Mouse (Mus musculus): Measurements from ENCODE around the gene Tpbgl.

- no peak for TF ChIP-seq MAX (IDR thresholded peaks at IDR 0.05; ENCODE audit: low read depth)
- TF ChIP-seq MYOG (IDR thresholded peaks at IDR 0.05; ENCODE audit: control insufficient read depth in 1 of 3, insufficient read depth in 1 of 3, insufficient read length in 2 of 3, low read depth in 2 of 3): no peak
- TF ChIP-seq POLR2A (IDR thresholded peaks at IDR 0.05; ENCODE audit: insufficient read length, low read depth): no peak
- no peak for TF ChIP-seq MYOD1 (IDR thresholded peaks at IDR 0.05; ENCODE audit: control insufficient read depth in 1 of 3, insufficient read length in 2 of 3, low read depth in 2 of 3)
- no peak for TF ChIP-seq CEBPB (IDR thresholded peaks at IDR 0.05; ENCODE audit: insufficient read depth, poor library complexity, severe bottlenecking)
These were observed 21.7 kb upstream of the Tpbgl start for GRCm38 (mm10) chr7:99648623-99649022.
